Mouse (Mus musculus) 416B (cell line): ENCODE data around the gene Tpi1.
"Not testable (repeated sequence)": the region's sequence is repeated elsewhere in the genome, so short reads cannot be mapped to it uniquely, and the experiment has no call there.

Experiments
- DNase-seq: peaks from one replicate; pipeline ENCODE4 v3.0.0; 2011; ENCODE audit warnings: low read depth

Tpi1 gene

DNA sequence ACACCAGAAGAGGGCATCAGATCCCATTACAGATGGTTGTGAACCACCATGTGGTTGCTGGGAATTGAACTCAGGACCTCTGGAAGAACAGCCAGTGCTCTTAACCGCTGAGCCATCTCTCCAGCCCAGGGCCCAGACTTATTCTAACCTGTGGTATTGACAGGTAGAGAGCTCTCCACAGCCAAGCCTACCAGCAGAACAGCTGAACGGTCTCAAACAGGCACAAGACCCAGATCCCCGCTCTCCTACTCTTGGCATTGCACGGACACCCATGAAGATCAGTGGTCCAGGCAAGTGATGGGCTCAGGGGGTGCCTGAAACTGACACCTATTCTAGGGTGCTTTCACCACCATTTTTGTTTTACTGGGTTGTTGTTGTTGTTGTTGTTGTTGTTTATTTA lies 17.1 kb upstream of the Tpi1 start:
- DNase-seq, result not testable (repeated sequence)

DNA sequence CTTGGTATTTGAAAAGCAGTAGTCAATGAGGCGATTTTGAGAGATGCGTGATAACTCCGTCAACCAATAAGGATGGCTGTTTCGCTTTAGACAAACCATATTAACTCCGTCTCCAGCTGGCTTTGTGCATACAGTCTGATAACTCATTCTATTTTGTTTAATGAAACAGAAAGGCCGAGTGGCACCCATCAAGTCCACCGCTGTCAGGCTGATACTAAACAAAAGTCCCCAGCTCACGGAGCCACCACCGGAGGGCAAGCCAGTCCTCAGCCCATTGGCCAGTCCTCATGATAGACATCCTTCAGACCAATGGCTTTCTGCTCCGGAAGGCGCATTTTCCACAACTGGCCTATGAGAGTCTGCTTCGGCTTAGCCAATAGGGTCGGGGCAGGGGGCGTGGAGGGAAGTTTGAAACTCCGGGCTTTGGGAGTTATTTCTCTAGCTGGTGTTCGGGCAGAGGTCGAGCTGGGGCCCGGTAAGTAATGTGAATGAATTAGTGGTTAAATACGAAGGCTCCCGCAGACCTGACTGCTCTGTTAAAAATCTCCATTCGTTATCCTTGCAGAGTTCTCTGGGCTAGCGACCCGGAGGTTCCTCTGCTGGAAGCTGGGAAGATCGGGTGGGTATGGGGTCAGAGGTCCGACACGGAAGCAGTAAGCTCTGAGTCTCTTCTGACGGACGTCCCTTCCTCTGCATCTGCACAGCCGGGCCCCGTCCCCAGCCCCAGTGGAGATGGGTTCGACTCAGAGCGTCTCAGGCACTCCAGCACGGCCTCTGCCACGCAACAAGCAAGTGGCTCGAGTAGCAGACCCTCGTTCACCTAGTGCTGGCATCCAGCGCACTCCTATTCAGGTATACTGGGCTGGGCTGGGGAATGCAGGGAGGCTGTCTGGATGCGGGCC lies 16.0 kb upstream of the Tpi1 start:
- peak; percentile 99 for DNase-seq

DNA sequence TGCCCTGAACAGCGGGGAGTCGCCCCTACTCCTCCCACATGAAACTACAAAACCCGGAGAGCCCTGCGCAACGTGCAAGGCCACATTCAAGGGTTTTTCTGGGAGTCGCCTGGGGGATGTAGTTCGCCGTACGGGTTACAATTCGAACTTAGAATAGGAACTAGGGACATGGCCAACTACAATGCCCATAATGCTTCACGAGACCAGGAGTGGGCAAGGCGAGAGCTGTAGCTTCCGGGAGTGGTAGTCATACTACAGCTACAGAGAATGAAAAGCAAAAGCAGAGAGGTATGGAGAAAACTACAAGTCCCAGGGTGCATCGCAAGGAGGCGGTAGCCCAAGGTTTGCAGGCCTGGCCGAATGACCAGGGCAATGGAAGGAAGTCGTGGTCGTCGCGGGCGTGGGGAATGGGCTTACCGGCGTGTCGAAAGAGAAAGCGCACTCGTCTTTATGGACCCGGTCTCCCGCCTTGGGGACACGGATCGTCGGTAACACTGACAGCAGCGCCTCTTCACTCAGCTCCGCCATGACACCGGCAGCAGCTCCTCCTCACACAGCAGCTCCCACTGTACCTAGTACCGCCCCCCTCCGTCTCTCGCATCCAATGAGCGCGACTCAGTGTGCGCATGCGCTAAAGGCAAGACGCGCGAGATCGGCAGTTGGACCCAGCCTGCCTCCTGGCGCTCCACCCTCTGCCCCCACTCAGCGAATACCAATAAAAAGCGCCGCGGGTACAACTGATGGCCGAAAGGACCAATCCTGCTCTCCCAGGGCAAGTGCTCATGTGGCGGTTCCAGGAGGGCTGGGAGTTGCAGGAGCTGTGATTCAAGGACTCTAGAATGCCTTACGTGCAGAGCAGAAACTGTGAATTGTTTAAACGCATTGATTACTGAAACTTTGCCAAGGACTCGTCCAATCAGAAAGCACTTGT lies 15.0 kb upstream of the Tpi1 start, which contains the start of the genes Usp5 and Cdca3:
Gene Usp5, minus strand, starts transcription at position 617 of the 931 bp plus-strand sequence.
Gene Cdca3, plus strand, starts transcription at position 680 of the 931 bp plus-strand sequence.
- peak; percentile 100 for DNase-seq

DNA sequence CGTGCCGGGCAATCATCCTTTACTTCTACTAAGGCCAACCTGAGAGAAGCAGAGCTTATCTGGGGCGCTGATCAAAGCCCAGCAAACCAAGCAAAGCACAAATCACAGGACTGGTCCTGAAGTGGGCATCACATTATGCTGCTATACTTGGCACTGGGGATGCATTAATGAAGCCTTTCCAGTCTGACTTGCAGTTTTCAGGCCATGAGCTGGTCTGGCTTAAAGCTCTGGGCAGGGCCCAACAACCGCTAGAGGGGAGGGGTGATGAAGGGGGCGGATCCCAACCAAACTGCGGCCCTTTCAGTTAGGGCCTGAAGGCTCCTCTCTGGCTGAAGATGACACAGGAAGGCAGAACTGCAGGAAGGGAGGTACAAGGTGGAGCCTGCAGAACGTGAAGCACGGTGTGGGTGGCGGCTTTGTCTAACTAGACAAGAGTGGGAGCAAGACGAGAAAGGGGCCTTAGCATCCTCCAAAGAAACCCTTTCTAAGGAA lies 14.1 kb upstream of the Tpi1 start:
- DNase-seq, result peak; percentile 93

DNA sequence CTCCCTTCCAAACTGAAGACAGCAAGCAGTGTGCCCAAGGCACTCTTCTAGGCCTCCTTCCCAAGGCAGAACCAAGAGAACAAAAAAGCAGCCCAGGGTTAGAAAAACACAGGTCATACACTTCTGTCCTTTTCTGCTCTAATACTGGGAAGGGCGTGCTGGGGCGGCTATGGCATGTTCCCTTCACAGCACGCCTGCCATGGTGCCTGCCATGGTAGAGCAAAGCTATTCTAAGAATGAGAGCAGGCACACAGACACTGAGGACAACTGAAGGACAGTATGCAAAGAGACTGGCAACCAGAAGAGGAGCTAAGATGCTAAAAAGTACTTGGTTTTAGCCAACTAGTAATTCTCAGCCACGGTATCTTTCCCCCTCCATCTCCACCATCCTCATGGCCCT lies 8.0 kb upstream of the Tpi1 start:
- no peak for DNase-seq

DNA sequence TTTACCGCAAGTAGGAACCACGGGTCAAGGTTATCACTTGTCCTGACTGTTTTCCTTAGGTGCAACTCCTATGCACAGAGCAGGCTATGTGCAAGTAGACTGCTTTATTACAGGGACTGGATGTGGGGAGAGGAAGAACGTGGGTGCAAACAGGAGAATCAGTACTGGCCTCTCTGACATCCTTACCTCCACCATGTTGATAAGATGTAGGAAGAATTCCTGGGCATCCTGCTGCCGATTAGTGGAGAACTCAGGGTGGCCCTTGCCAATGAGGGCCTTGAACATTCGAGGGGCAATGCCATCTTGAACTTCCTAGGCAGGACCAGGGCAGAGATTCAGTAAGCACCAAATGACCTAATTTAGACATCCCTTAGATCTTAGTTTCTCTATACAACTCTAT lies 6.8 kb upstream of the Tpi1 start:
- no peak for DNase-seq

DNA sequence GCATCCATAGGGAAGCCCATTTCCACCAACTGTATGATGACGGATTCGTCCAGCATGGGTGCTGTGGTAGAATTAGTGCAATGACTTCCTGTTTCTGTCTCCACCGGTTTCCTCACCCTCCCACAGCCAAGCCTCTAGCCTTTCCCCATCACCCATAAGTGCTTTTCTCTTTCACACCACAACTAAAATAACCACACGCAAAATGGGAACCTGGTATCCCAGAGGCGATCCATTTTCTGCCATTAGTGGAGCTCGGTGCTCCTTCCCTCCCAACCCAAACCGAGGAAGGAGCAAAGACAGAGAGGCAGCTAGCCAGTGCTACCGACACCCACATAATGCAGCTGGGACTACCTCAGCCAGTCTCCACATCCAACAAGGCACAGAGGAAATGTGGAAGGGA lies 3.9 kb upstream of the Tpi1 start:
- DNase-seq, result peak; percentile 58

DNA sequence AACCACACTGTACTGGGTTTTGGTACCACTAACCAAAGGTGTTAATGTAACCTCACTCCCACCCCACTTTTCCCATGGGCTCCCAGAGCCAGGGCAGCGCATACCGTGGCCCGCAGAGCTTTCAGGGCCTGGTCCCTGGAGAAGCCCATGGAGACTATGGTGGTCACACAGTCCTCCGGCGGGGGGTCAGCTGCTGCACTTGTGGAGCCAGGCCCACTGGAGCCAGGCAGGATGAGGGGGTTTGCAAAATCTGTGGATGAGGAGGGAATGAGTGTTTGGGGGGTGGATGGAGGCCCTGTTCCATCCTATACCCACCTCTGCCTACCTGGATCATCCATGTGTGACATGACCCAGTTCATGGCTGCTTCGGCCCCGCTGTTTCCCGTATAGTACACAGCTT lies 3.5 kb upstream of the Tpi1 start:
- DNase-seq, result no peak

DNA sequence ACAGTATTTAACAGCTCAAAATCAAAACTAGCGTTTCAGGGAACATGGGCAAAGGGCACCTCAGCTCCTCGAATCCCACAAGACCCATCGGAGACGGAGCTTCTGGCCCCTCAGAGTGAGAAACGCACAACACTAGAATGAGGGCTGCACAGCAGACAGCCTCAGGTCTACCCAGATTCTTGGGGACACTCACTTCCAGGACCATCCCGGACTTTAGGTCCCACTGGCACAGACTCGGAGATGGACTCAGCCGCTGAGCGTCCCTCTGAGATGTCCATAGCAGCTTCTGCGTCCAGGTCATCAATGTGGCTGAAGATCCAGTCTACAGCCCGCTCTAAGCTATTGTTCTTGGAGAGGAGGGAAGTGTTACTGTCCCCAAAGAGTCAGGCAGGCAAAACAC lies 3.0 kb upstream of the Tpi1 start:
- DNase-seq, result no peak

DNA sequence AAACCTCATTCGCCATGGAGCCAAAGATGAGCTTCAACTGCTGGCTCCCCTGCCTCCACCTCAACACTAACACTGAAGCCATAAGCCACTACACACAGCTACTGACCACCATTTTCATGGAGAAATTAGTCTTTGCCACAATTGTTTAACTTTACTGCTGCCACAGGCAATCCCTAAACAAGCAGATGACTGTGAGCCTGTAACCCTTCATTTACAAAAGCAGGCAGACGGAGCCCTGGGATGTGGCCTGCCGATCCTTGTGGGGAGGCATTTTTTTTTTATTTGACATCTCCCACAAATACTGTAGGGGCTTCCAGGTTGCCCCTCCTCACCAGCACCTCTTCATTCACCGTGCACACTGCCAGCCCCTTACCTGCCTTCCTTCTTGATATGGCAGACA lies 2.5 kb upstream of the Tpi1 start:
- no peak for DNase-seq

DNA sequence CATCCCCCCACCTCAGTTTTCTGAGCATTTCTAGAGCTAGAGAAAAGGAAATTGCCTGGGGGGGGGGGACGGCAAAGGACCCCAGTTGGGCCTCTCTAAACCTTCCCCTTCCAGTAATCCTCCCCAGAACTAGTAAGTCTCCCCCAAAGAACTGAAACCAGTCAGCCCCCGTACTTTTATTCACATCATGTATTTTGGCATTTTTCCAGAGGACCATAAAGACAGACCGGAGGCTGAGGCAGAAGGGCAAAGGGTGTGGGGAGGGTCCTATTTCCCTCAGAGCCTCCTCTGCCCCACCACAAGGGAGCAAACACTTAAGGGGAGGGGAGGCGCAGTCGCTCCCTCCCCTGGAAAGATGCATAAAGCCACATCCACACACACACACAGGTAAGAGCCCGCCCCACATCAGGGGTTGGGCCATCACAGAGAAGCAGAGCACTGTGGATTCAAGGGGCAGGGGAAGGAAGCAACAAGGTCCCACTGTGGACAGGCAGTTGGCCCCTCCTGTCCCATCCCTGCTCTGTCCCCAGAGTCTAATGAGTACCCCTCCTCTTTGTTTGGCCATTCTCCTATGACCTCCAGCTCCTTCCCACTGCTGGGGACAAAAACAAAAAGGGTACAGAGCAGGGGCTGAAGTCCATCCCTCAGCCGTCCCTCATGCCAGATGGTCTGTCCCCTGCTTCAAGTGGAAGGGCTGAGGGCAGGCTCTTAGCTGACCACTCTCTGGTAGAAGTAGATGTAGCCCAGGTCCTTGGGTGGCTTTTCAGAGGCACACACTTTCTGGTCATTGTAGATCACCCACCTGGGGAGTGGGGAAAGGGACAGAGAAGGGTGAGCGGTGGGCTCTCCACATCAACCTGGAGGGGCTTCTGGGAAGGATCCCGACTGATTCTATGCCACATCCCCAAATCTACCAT lies 1.0 kb upstream of the Tpi1 start:
- no peak for DNase-seq

DNA sequence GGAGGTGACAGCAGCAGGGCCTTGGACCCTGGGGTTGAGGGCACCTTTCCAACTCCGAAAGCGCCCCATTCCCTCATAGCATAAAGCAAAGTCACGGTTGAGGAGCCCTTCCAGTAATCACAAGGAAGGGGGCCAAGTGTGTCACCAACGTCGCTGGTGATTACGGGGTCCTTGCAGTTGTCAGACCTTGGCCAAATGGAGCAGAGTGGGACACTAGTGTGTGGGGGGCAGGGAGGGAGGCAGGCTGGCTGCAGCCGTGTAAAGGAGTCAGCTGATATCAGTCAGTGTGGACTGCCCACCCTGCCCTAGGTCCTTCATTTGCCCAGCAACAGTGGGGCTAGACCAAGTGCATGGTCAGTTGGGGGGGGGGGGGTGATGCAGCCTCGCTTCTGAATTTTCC lies 352 bp upstream of the Tpi1 start:
- DNase-seq, result no peak

DNA sequence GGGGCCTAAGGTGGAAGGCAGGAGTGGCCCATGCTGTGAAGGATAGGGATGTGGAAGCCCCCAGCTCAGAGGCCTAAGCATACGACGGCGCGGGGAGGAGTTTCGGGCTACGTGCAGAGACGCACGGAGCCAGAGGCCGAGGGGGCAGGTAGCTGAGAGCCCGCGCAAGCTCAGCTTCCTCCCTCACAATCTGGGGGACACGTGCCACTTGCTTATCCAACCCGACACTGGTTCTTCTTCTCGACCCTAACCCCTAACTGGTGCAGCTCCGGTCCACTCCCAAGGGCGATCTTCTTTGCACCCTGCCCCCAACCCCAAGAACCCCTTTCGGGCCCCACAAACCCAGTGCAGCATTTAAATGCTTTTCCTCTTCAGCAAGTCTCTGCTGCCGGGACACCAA lies 600 bp downstream of the Tpi1 start:
- DNase-seq, result peak; percentile 84

DNA sequence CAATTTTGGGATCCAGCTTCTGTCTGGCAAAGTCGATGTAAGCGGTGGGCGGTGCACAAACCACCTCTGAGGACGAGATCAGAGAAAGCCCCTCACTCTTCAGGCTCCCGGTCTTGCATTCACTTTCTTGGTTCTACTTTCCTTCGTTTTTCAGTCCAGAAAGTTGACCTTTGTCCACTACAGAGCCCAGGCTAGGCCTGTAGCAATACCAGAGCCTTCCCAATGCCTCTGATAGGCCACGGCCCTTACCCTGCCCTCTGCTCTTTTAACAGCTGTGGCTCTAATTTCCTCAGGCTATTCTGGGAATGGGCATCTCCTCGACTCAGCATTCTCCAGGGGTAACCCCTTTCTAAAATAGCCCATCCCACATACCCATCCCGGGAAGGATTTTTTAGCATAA lies 1.2 kb downstream of the Tpi1 start:
- no peak for DNase-seq

DNA sequence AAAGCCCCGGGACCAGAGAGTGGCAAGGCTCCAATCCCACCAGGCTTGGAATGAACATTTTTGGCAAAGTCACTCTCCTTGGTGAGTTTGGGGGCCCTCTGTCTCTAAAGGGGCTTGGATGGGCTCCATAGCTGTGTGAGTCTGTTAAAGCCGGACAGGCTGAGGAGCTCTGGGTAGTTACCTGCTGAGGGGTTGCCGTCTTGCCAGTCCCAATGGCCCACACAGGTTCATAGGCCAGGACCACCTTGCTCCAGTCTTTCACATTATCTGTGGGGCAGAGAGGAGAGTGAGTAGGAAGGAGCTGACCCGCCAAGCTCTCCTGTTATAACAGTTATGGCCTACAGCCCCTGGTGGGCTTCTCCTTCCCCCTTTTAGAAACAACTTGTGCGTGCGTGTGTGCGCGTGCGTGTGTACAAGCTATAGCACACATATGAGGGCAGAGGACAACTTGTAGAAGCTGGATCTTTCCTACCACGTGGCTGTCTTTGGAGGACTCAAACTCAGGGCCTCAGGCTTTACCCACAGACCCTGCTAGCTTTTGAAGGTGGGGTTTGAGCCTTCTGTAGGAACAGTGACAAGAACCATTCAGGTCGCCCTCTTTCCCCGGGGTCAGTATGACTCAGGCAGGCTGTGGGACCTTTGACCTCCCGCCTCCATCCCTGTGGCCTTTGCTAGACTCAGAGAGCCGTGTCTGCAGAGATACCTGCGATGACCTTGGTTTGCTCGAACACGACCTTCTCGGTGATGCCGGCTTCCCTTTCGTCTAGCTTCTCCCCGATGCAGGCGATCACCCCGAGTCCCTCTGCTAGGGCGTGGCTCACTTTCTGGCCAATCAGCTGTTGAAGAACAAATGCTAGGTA lies 2.2 kb downstream of the Tpi1 start:
- no peak for DNase-seq

DNA sequence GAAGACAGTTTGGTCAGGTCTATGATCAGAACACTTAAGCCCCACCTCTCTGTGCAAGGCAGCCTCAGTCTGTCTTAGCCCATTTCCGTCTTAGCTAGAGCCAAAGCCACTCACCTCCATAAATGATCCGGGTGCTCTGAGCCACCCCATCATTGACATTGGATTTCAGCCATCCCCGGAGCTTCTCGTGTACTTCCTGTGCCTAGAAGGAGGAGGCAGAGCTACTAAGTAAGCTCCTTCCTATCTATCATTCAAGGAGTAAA lies 2.8 kb downstream of the Tpi1 start:
- DNase-seq, result no peak

DNA sequence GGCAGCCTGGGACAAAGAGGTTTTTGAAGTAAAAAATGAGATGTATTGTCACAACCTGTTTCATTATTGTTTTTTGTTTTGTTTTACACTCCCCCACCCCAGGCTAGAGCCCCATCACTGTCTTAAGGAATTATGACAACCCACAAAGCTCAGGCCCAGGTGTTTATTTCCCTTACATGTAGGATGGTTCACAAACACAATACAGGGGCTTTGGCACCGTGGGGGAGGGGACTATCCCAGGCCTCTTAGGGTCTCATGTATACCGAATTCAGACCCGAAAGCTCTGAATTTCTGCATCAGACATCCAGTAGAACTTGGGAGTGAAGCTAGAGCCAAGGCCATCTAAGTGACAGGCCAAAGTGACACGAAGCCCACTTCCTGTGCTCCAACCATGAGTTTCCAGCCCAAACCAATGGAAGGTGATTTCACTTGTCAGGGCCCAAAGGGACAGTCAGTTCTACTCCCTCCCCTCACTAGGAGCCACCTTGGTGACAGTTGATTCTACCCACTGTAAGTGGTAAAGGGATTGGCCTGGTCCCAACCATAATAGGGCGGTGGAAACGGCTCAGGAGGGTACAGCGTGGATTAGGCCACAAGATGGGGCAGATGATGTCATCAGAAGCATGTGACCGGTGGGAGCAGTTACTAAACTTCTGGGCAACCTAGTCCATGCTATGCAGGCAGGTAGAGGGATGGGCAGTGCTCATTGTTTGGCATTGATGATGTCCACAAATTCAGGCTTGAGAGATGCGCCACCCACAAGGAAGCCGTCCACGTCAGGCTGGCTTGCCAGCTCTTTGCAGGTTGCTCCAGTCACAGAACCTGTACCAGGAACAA lies 3.3 kb downstream of the Tpi1 start:
- DNase-seq, result peak; percentile 37

DNA sequence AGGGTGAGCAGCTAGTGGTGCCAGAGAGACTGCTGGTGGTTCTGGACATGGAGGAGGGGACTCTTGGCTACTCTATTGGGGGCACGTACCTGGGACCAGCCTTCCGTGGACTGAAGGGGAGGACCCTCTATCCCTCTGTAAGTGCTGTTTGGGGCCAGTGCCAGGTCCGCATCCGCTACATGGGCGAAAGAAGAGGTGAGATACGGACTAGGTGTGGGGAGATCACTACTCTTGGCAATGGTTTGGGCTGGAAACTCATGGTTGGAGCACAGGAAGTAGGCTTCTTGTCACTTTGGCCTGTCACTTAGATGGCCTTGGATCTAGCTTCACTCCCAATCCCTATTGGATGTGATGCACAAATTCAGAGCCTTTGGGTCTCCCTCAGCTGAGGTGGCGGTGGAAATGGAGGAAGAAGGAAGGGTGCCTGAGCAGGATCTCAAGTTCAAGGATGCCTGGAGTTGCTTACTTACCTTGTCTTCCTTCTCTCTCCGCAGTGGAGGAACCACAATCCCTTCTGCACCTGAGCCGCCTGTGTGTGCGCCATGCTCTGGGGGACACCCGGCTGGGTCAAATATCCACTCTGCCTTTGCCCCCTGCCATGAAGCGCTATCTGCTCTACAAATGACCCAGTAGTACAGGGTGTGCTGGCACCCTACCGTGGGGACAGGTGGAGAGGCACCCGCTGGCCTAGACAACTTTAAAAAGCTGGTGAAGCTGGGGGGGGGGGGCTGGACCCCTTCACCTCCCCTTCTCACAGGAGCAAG lies 4.1 kb downstream of the Tpi1 start:
- DNase-seq, result no peak
